Mouse (Mus musculus) CH12.LX (cell line): ENCODE data around the gene Dner. TPM values are rescaled to one million over a fixed set of nuclear protein-coding genes. Genes with fewer than 3 reads are reported as not detected.

Source experiments
- DNase-seq: peaks from one replicate; pipeline ENCODE4 v3.0.0-alpha.2; 2013; ENCODE audit errors: extremely low read depth
- H3K27ac ChIP-seq: 2 replicates; pipeline ENCODE4 v1.5.1; 2012; ENCODE audit warnings: low read depth, mild to moderate bottlenecking, control low read depth, moderate library complexity; ENCODE audit not compliant: insufficient read depth
- H3K27me3 ChIP-seq: replicated peaks from 2 replicates; pipeline ENCODE3; 2012; ENCODE audit warnings: inconsistent platforms
- H3K36me3 ChIP-seq, 2 experiments: replicated peaks in 1 of 2; 2 replicates each; pipeline versions ENCODE3 to v1.6.1; 2012; ENCODE audit warnings: inconsistent platforms in 1 of 2, low read length in 1 of 2, mild to moderate bottlenecking in 1 of 2, mixed read lengths in 1 of 2, moderate library complexity in 1 of 2; ENCODE audit not compliant: control insufficient read depth in 1 of 2, insufficient read depth in 1 of 2
- H3K4me1 ChIP-seq, 2 experiments: 2 replicates each; pipeline ENCODE4 v1.6.1; 2012; ENCODE audit warnings: inconsistent platforms in 1 of 2, moderate library complexity in 1 of 2; ENCODE audit not compliant: insufficient read depth in 2 of 2, control insufficient read depth in 1 of 2
- H3K4me2 ChIP-seq: 2 replicates; pipeline ENCODE4 v1.6.1; 2012; ENCODE audit warnings: low read depth, mild to moderate bottlenecking, control low read depth; ENCODE audit not compliant: poor library complexity, insufficient read depth, severe bottlenecking
- H3K4me3 ChIP-seq, 3 experiments: fragments of 150-350 bp in 1 of 3; sonication (generic) in 1 of 3; replicated peaks in 1 of 3; 2 replicates each; pipeline versions ENCODE3 to v1.5.1; 2011 to 2012; ENCODE audit warnings: low read depth in 2 of 3, low read length in 2 of 3, mild to moderate bottlenecking in 2 of 3, moderate library complexity in 2 of 3, control low read depth in 1 of 3, improper control_type of control experiment in 1 of 3, inconsistent platforms in 1 of 3, mixed read lengths in 1 of 3; ENCODE audit not compliant: poor library complexity in 1 of 3
- H3K79me2 ChIP-seq: replicated peaks from 2 replicates; pipeline ENCODE4 v1.6.1; 2012; ENCODE audit warnings: mild to moderate bottlenecking, moderate library complexity; ENCODE audit not compliant: control insufficient read depth, poor library complexity, insufficient read depth, severe bottlenecking; ENCODE audit errors: extremely low read depth
- H3K9ac ChIP-seq: 2 replicates; pipeline ENCODE4 v1.6.1; 2012; ENCODE audit warnings: low read depth, mild to moderate bottlenecking, control low read depth, moderate library complexity; ENCODE audit not compliant: insufficient read depth
- H3K9me3 ChIP-seq: replicated peaks from 2 replicates; pipeline ENCODE3; 2012; ENCODE audit warnings: low read length, inconsistent platforms, mixed read lengths
- CHD1 ChIP-seq: IDR thresholded peaks from 2 replicates; pipeline ENCODE4 v1.6.1; 2012; ENCODE audit warnings: low read depth, low read length, improper control_type of control experiment, inconsistent platforms
- CTCF ChIP-seq, 2 experiments: IDR thresholded peaks in 1 of 2; conservative IDR thresholded peaks in 1 of 2; 2 replicates each; pipeline ENCODE4 v1.5.1; 2011 to 2012; ENCODE audit warnings: low read depth in 2 of 2, low read length in 2 of 2, improper control_type of control experiment in 1 of 2, inconsistent platforms in 1 of 2, mild to moderate bottlenecking in 1 of 2, moderate library complexity in 1 of 2
- E2F4 ChIP-seq: IDR thresholded peaks from 2 replicates; pipeline ENCODE4 v1.6.1; 2011; ENCODE audit warnings: low read depth, low read length, improper control_type of control experiment; ENCODE audit not compliant: insufficient replicate concordance
- ELF1 ChIP-seq: IDR thresholded peaks from 2 replicates; pipeline ENCODE4 v1.6.1; 2014; ENCODE audit warnings: low read depth, mild to moderate bottlenecking, inconsistent platforms, low read length, improper control_type of control experiment
- EP300 ChIP-seq: IDR thresholded peaks from 2 replicates; pipeline ENCODE4 v1.6.1; 2011; ENCODE audit warnings: low read length, improper control_type of control experiment
- ETS1 ChIP-seq: conservative IDR thresholded peaks from 2 replicates; pipeline ENCODE4 v1.6.1; 2012; ENCODE audit warnings: low read depth, mild to moderate bottlenecking, inconsistent platforms, low read length, improper control_type of control experiment, moderate library complexity
- GABPA ChIP-seq: IDR thresholded peaks from 2 replicates; pipeline ENCODE4 v1.6.1; 2012; ENCODE audit warnings: low read depth, low read length, improper control_type of control experiment, inconsistent platforms; ENCODE audit not compliant: insufficient replicate concordance
- JUND ChIP-seq: conservative IDR thresholded peaks from 2 replicates; pipeline ENCODE4 v1.6.1; 2011; ENCODE audit warnings: low read depth, low read length, improper control_type of control experiment
- KAT2A ChIP-seq: IDR thresholded peaks from 2 replicates; pipeline ENCODE4 v1.6.1; 2012; ENCODE audit warnings: low read length, improper control_type of control experiment, inconsistent platforms; ENCODE audit not compliant: insufficient replicate concordance
- MAFK ChIP-seq: IDR thresholded peaks from 2 replicates; pipeline ENCODE4 v1.6.1; 2011; ENCODE audit warnings: low read length, improper control_type of control experiment; ENCODE audit not compliant: insufficient replicate concordance
- MYC ChIP-seq: IDR thresholded peaks from 2 replicates; pipeline ENCODE4 v1.6.1; 2011; ENCODE audit warnings: low read depth, mild to moderate bottlenecking, improper control_type of control experiment, low read length
- NELFE ChIP-seq: IDR thresholded peaks from 2 replicates; pipeline ENCODE4 v1.6.1; 2011; ENCODE audit warnings: low read depth, low read length, improper control_type of control experiment
- PAX5 ChIP-seq: IDR thresholded peaks from 2 replicates; pipeline ENCODE4 v1.6.1; 2012; ENCODE audit warnings: low read length, inconsistent platforms, mixed read lengths
- POLR2A ChIP-seq: IDR thresholded peaks from 2 replicates; pipeline ENCODE4 v1.6.1; 2011; ENCODE audit warnings: low read depth, mild to moderate bottlenecking, improper control_type of control experiment, low read length
- RCOR1 ChIP-seq: conservative IDR thresholded peaks from 2 replicates; pipeline ENCODE4 v1.6.1; 2012; ENCODE audit warnings: low read depth, mild to moderate bottlenecking, inconsistent platforms, low read length, improper control_type of control experiment
- SIN3A ChIP-seq: IDR thresholded peaks from 2 replicates; pipeline ENCODE4 v1.6.1; 2012; ENCODE audit warnings: low read length, improper control_type of control experiment, inconsistent platforms
- USF1 ChIP-seq: IDR thresholded peaks from 2 replicates; pipeline ENCODE4 v1.6.1; 2014; ENCODE audit warnings: low read depth, mild to moderate bottlenecking, inconsistent platforms, low read length, improper control_type of control experiment
- USF2 ChIP-seq: conservative IDR thresholded peaks from 2 replicates; pipeline ENCODE4 v1.6.1; 2011; ENCODE audit warnings: low read depth, low read length, improper control_type of control experiment
- ZMIZ1 ChIP-seq: IDR thresholded peaks from 2 replicates; pipeline ENCODE4 v1.6.1; 2012; ENCODE audit warnings: low read depth, mild to moderate bottlenecking, inconsistent platforms, low read length, improper control_type of control experiment
- dilution Hi-C: fragments of 300-500 bp; cut with MboI; formaldehyde crosslinking; loops from 2 replicates; pipeline ENCODE4 v1.14.3; 2020; ENCODE audit warnings: low sequenced_read_pairs; ENCODE audit not compliant: extremely low pct_unique_long_range_greater_than_20kb, extremely low pct_ligation_motif_present
- in situ Hi-C: fragments of 300-500 bp; cut with MboI; formaldehyde crosslinking; loops from 3 replicates; pipeline ENCODE4 v1.14.3; 2019; ENCODE audit warnings: low sequenced_read_pairs, low pct_ligation_motif_present, low pct_unique_long_range_greater_than_20kb, mixed read lengths
- polyA plus RNA-seq: library from polyadenylated mRNA; unstranded; fragments of >175 nt; gene quantifications from 2 replicates; pipeline ENCODE4 v1.2.1, GENCODE M21; 2012; ENCODE audit warnings: low read depth; ENCODE audit not compliant: insufficient read length
- total RNA-seq, 2 experiments: library from RNA; depleted of rRNA; stranded (reverse); fragments of 300-350 nt in 1 of 2; fragments of >200 nt in 1 of 2; gene quantifications; 2 replicates each; pipeline ENCODE4 v1.2.3; 2012 to 2014

The Dner gene
- total and polyA plus RNA-seq, 3 experiments, result not detected

GRCm38 (mm10) chr1:84628244-84628643 is 67.8 kb downstream of the Dner start:
- TF ChIP-seq GABPA (no peak), CHD1 (no peak), MAFK (no peak), CTCF (conservative IDR thresholded peaks at IDR 0.05 in 1 of 2, IDR thresholded peaks at IDR 0.05 in 1 of 2; ENCODE audit: low read depth in 2 of 2, low read length in 2 of 2) (no peak), RCOR1 (no peak), ZMIZ1 (no peak), ETS1 (no peak), ELF1 (no peak), MYC (no peak), PAX5 (no peak), NELFE (no peak), USF2 (no peak), E2F4 (no peak), SIN3A (no peak), EP300 (no peak), KAT2A (no peak), POLR2A (no peak), USF1 (no peak)
- no peaks in the 10 kb centered on the region for H3K4me1 ChIP-seq
- no peak overlapping the region for H3K4me2 ChIP-seq
- dilution Hi-C loops (no loop called here), in situ Hi-C loops (no loop called here)
- no peaks in the 10 kb centered on the region for H3K27me3 ChIP-seq
- no peak overlapping the region for H3K27ac ChIP-seq
- no peaks in the 10 kb centered on the region for H3K36me3 ChIP-seq
- H3K9me3 ChIP-seq, result no peaks in the 10 kb centered on the region
- H3K4me3 ChIP-seq, result no peak overlapping the region
- no peaks in the 10 kb centered on the region for H3K79me2 ChIP-seq
- no peak overlapping the region for H3K9ac ChIP-seq
- no peak for DNase-seq

- no peak for DNase-seq
- dilution Hi-C loops, result no loop called here
Measured at GRCm38 (mm10) chr1:84622978-84623554, 73.0 kb downstream of the Dner start.

More at GRCm38 (mm10) chr1:84622978-84623554, 73.0 kb downstream of the Dner start:
- H3K4me3 ChIP-seq, result no peak overlapping the region
- H3K9me3 ChIP-seq, result no peaks in the 10 kb centered on the region
- TF ChIP-seq JUND (no peak), RCOR1 (no peak)
- TF ChIP-seq, all 38 proteins: peak for 0
- Histone ChIP-seq H3K4me2 (no peak overlapping the region), H3K27ac (no peak overlapping the region), H3K27me3 (no peaks in the 10 kb centered on the region), H3K4me1 (peaks cover 0 to 6% of the 10 kb centered on the region in 2 experiments; a peak in 1 of 4 replicates), H3K79me2 (no peaks in the 10 kb centered on the region), H3K36me3 (no peaks in the 10 kb centered on the region), H3K9ac (no peak overlapping the region)
- in situ Hi-C loops, result no loop called here
